Mouse (Mus musculus): Measurements from ENCODE around the gene Olfr145. TPM values are rescaled to one million over a fixed set of nuclear protein-coding genes. Genes with fewer than 3 reads are reported as not detected.
A peak's percentile ranks its signal among the peaks of the same experiment; 100 is the strongest.

The Olfr145 gene
- not detected for total RNA-seq (2021)
- long read RNA-seq, experiment 1 = 0 reads
- long read RNA-seq, experiment 2 = 0 reads

GRCm38 (mm10) chr9:37896661-37897060 lies at the start of gene Olfr145:
Olfr145 (plus strand) TSS chr9:37896724.
- no peak for DNase-seq (ENCODE audit: low spot score in 2 of 2)

- DNase-seq (ENCODE audit: low spot score in 2 of 2) = peak in 1 of 2 experiments; percentile 8
Observed at GRCm38 (mm10) chr9:37849267-37849666, 47.3 kb upstream of the Olfr145 start.

- DNase-seq (ENCODE audit: low spot score in 2 of 2) = no peak
Observed at GRCm38 (mm10) chr9:37853969-37854368, 42.6 kb upstream of the Olfr145 start, which contains the start of gene Olfr877. Olfr877 (plus strand) TSS chr9:37854269.

- no peak for DNase-seq (ENCODE audit: low spot score in 2 of 2)
Observed at GRCm38 (mm10) chr9:37863325-37863724, 33.2 kb upstream of the Olfr145 start.

GRCm38 (mm10) chr9:37870246-37870645 lies 26.3 kb upstream of the Olfr145 start:
- no peak for DNase-seq (ENCODE audit: low spot score in 2 of 2)

GRCm38 (mm10) chr9:37871097-37871496 lies 25.4 kb upstream of the Olfr145 start:
- no peak for DNase-seq (ENCODE audit: low spot score in 2 of 2)

GRCm38 (mm10) chr9:37871536-37871935 lies 25.0 kb upstream of the Olfr145 start:
- no peak for DNase-seq (ENCODE audit: low spot score in 2 of 2)

GRCm38 (mm10) chr9:37890960-37891359 lies 5.6 kb upstream of the Olfr145 start:
- peak in 1 of 2 experiments; percentile 28 for DNase-seq (ENCODE audit: low spot score in 2 of 2)

- DNase-seq (ENCODE audit: low spot score in 2 of 2) = no peak
Observed at GRCm38 (mm10) chr9:37905555-37905954, 9.0 kb downstream of the Olfr145 start.

- no peak for DNase-seq (ENCODE audit: low spot score in 2 of 2)
Observed at GRCm38 (mm10) chr9:37917540-37917939, 21.0 kb downstream of the Olfr145 start, which contains the start of gene Olfr878. Olfr878 (plus strand) TSS chr9:37917840.

- DNase-seq (ENCODE audit: low spot score in 2 of 2) = no peak
Observed at GRCm38 (mm10) chr9:37918018-37918417, 21.5 kb downstream of the Olfr145 start.

- no peak for DNase-seq (ENCODE audit: low spot score in 2 of 2)
Observed at GRCm38 (mm10) chr9:37924194-37924593, 27.7 kb downstream of the Olfr145 start.

- DNase-seq (ENCODE audit: low spot score in 2 of 2) = no peak
Observed at GRCm38 (mm10) chr9:37925445-37925844, 28.9 kb downstream of the Olfr145 start.

- DNase-seq (ENCODE audit: low spot score in 2 of 2) = no peak
Observed at GRCm38 (mm10) chr9:37926019-37927013, 29.8 kb downstream of the Olfr145 start.

GRCm38 (mm10) chr9:37932519-37932918 lies 36.0 kb downstream of the Olfr145 start:
- peak; percentile 62 to 89 for DNase-seq (ENCODE audit: low spot score in 2 of 2)

GRCm38 (mm10) chr9:37934146-37934545 lies 37.6 kb downstream of the Olfr145 start:
- DNase-seq (ENCODE audit: low spot score in 2 of 2) = no peak

GRCm38 (mm10) chr9:37941167-37941566 lies 44.6 kb downstream of the Olfr145 start:
- DNase-seq (ENCODE audit: low spot score in 2 of 2) = no peak

Other genes starting within 250 kb of the Olfr145 start
- gene Tbrg1, start 239.4 kb upstream of the Olfr145 start, total RNA-seq (2021) = 10 to 100 TPM; 50.8 to 50.9 TPM
- gene Panx3, start 227.5 kb upstream of the Olfr145 start, total RNA-seq (2021) = not detected
- gene Olfr160, start 180.5 kb upstream of the Olfr145 start, total RNA-seq (2021) = not detected
- gene Olfr874, start 151.6 kb upstream of the Olfr145 start, total RNA-seq (2021) = not detected
- gene Olfr875, start 124.9 kb upstream of the Olfr145 start, total RNA-seq (2021) = not detected
- gene Olfr876, start 93.7 kb upstream of the Olfr145 start, total RNA-seq (2021) = not detected
- not detected for gene Olfr877, start 42.5 kb upstream of the Olfr145 start, total RNA-seq (2021)
- not detected for gene Olfr878, start 21.1 kb downstream of the Olfr145 start, total RNA-seq (2021)
- gene Olfr881, start 95.1 kb downstream of the Olfr145 start, total RNA-seq (2021) = not detected
- not detected for gene Olfr883, start 129.1 kb downstream of the Olfr145 start, total RNA-seq (2021)
- not detected for gene Olfr884, start 149.8 kb downstream of the Olfr145 start, total RNA-seq (2021)
- gene Olfr885, start 164.6 kb downstream of the Olfr145 start, total RNA-seq (2021) = not detected
- gene Olfr887, start 187.3 kb downstream of the Olfr145 start, total RNA-seq (2021) = not detected
- gene Olfr888, start 211.4 kb downstream of the Olfr145 start, total RNA-seq (2021) = not detected
- gene Olfr889, start 218.5 kb downstream of the Olfr145 start, total RNA-seq (2021) = not detected
- gene Olfr890, start 245.8 kb downstream of the Olfr145 start, total RNA-seq (2021) = not detected

All from layer of hippocampus, postnatal 14 days (tissue).